Mouse (Mus musculus) T-helper 1 cell (primary cell): ENCODE results near the gene Nudcd3.

Experiments
- in situ Hi-C: fragments of 300-600 bp; cut with MboI, MseI; formaldehyde crosslinking; loops from one replicate; pipeline ENCODE4 v1.15.1; 2025; ENCODE audit warnings: high pct_unique_total_duplicates

Nudcd3 gene

DNA sequence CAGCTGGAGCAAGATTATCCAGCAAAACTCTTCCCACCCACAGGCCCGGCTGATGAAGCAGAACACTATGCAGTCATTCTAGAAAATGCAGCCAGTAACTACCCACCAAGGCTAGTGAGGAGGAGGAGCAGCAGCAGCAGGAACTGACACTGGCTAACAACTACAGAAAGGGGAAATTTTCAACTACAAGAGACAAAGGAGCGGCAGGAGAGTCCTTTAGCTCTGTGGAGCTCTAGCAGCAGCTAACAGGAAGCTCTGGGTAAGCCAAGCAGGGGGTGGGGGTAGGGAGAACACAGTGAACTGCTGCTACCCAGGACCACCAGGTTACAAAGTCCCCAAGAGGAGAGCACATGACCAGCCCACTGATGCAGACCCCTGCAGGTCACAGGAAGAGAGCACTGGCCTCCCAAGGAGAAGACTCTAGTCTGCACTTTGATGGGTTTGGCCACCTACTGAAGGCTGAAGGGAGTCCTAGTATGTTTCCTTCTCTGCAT is 21.5 kb downstream of the Nudcd3 start:
- in situ Hi-C loops = no loop called here

DNA sequence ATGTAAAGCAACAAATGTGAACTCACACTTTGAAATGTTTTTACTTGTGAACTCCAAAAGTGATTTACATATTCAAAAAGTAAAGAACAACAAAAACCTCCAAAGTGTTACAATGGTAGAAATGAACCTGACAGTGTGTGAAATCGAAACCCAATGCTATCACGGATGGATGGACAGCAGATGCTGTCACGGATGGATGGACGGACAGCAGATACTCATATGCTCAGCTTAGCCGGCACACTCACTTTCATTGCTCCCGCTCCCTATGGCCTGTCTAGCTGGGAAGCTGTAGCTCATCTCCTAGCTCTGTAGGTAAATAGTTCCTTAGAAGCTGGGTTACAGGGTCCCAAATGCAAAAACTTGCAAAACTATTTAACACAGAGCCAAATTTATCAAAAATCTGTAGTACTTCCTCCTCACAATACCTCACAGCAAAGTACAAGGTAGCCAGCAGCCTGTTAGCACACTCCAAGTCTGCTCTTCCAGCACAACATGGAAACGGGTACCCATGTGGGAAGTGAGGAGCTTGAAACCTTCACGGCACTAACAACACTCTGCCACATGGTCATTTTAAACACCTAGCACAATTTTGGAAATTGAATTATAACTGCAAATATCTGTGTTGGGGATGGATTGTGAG is 22.3 kb downstream of the Nudcd3 start:
- in situ Hi-C loops = no loop called here

DNA sequence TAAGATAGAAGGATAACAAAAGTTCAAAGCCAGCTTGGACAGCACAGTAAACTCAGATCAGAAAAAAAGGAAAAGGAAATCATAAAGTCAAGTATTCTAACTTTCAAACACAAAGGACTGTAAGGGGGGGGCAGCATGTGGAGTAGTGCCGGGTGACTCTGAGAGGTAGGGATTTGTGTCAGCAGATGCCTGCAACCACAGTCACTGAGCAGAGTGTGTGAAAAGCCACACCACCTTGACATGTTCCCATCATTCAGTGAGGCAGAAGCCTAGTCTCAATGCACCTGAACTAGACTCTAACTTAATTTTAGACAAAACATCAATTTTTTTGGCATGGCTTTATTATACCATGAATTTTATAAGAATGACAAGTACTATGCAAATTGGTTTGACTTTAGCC is 24.7 kb downstream of the Nudcd3 start:
- in situ Hi-C loops = no loop called here

DNA sequence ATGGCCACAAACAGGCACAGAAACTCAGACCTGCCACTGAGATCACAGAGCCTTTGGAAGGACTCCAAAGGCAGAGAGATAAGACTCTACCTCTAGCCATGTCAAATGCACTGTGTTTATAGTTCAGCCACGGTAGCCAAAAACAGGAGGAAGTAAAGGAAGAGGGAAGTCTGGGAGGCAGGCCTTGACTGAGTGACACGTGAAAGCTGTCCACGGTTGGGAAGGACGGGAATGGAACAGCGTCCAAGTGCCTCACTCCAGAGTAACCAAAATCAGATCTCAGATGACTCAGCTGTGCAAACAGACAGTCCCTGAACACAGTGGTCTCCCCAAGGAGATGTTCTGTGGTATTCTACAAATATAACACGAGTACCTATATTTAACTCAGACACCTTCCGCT is 25.5 kb downstream of the Nudcd3 start:
- in situ Hi-C loops = no loop called here

DNA sequence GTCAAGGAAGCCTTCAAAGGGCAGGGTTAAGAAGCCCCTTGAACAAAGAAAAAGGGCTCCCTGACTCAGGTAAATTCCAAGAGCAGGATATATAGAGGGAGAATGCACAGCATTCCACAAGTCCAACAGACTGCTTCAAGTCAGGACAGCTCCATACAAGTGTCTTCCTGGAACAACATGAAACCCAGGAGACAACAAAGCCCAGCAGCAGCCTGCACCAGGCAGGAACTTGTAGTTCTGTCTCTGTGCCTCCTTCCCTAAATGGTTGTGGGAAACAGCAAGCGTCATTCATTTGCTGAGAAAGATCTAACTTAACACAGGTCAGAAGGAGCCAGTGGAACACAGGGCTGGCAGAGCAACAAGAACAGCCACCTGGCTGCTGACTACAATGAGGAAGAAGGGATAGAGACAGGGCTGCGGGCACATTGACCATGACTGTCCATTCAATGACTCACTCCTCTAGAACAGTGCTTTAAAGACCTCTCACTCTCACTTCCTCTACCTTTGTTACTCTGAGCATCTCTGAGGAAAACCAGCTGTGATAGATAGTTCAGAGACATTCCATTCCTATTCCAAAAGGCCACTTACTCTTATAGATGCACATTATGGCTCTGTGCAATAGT is 31.1 kb downstream of the Nudcd3 start:
- in situ Hi-C loops = no loop called here

DNA sequence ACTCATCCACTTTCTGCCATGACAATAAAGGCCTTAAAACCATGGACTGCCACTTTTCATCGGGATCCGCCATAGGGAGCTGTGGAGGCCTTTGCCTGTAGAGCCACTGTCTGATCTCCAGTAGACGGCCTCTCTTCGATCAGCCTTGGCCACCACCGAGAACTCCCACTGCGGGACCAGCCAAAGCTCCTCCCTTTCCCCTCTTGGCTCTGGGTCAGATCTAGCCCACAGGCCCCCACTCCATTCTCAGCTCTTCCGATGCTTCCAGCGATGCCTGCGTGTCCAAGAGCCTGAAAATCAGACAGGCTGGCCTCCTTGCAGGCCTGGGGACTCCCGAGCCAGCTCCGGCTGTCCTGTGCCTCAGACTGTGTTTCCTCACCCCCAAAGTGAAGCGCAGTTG is 33.9 kb downstream of the Nudcd3 start:
- in situ Hi-C loops = no loop called here

DNA sequence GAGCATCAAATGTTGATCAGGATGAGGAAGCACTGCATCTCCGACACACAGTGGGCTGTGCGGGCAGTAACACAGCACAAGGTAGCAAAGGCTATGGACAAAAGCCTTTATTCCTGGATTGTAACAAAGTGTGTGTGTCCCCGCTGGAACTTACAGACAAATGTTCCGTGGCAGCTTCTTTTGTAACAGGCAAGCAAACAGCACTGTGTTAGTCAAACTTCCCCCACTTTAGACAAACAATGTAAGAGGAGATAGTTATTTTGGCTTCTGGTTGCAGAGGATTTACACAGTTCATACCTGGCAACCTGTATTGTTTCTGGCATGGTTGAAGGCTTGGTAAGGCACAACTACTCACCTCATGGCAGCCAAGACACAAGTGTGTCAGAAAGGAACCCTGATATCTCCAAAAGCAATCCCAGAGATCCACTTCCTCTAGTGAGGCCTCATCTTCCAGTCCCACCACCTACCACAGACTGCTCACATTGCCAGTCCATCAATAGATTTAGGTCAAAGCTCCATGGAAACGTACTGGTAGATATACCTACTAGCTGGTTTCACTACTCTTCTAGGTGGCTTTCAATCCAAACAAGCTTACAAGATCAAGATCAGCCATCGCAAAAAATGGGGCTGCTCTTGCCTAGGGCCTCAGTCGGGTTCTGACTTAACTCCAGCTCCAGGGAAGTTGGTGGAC is 34.7 kb downstream of the Nudcd3 start:
- in situ Hi-C loops = no loop called here

DNA sequence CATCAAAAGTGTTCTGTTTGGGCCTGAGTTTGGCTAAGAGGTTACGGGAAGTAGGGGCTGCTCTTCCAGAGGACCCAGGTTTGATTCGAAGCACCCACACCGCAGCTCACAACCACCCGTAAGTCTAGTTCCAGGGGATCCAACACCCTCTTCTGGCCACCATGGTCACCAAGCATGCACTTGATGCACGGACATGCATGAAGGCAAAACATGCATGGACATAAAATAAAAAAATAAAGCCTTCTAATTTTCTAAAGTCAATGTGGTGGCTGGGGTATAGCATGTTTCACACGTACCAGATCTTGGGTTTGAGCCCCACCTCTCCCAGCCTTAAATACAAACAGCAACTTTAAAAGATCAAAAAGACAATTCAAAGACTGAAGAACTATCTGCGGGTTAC is 35.4 kb downstream of the Nudcd3 start:
- in situ Hi-C loops = no loop called here

DNA sequence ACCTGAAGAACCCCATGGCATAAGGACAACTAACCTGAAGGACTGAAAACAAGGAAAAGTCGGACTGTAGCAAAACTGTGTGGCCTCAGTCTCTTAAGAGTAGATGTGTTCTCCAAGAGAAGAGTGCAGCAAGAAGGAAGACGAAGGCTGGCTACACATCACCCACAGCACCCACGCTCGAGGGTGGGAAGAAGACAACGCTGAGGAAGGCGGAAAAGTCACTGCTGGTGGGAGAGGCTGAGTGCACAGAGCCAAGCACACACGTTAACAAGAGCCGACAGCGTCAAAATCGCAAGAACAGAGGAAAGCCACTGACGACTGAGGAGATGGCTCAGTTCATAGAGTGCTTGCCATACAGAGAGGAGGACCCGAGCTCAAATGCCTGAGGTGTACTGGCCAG is 36.5 kb downstream of the Nudcd3 start:
- in situ Hi-C loops = no loop called here

DNA sequence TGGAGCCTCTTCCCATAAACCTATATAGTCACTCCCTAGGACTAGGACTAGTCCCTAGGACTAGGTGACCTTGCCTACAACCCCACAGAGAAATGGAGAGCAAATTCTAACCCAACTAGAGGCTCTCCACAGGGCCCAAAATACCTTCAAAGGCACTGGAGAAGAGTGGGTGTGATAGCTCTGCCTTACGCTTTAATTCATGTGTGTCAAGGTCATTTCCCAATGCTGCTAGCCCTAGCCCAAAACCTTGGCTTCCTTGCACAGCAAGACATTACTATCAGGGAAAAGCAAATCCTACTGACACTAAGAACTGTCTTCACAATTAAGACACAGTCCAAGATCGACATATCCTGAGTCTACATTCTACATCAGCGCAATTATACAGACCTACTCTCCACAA is 37.2 kb downstream of the Nudcd3 start:
- in situ Hi-C loops = no loop called here

DNA sequence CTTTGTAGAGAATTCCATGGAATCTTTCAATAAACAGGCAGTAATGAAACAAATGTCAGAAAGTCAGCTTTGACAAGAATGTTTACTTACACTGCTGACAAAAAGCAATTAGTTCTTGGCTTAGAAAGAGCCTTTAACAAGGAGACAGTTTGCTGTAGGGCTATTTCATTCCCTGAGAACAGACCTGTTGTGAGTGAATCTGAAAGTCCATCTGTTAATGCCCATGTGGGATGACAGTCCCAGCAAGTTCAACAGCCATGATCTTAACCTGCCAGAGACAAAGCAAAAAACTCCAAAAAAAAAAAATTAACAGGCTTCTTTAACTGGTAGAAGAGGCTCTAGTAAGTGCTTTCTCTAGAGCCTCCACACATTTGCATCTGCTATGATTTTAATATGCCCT is 38.7 kb downstream of the Nudcd3 start:
- in situ Hi-C loops = no loop called here

DNA sequence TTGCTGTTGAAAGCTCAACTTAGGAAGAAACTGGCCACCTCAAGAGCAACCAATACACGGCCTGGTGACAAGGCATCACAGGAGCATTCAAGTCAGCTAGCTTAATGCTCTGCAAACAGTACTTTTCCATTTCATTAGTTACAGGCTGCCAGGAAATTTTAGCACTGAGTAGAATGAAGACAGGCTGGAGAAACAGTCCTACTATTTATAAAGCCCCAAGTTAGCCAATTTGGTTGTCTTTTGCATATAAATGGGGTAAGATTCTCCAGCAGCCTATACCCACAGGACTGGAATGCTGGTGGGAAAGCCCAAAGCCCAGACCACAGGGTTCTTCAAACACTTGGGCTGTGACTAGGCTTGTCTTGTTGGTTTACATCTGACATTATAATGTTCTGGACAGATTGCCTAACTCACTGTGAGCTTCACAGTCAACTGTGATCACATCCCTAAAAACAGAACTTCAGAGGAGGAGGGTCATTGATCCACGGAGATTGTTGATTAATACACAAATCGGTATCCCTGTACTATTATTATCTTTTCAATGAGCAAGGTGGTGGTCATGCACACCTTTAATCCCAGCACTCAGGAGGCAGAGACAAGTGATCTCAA is 39.4 kb downstream of the Nudcd3 start:
- in situ Hi-C loops = no loop called here

DNA sequence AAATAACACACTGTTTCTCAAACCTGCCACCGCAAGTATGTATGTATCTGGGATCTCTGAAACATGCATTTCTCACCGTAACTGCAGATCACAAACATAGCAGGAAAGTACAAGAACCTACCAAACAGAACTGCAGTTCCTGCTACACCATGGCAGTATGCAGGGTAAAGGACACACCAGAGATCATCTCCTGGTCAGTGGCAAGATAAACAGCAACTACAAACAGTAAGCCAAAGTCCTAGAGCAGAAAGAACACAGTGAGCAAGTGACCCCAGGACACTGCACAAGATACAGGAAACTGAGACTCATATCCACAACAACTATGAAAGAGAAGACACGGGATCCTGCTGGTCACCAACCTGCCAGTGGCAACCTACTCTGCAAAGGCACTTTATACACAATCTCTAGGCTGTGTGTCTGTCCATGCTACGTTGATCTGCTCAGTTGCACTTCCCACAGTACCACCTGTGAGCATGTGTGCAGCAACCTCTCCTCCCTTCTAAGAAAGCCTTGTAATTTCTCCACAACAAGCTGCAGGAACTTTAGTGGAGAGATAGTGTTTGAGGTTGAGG is 40.4 kb downstream of the Nudcd3 start:
- in situ Hi-C loops = no loop called here

DNA sequence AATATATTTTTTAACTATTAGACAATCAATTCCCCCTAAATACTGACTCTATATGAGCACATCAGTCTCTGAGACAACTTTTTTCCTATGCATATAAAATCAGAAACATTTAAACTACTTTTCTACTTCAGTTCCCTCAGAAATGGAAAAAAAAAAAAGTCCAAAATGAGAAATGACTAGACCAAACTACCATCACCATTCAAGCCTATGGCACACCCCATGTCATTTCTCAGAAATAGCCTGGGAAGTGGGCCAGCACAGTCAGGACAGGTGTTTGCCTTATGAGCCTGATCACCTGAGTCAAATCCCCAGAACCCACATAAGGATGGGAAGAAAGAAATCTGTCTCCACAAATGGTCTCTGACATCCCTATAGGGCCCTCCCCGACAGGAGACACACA is 41.7 kb downstream of the Nudcd3 start:
- in situ Hi-C loops = no loop called here

DNA sequence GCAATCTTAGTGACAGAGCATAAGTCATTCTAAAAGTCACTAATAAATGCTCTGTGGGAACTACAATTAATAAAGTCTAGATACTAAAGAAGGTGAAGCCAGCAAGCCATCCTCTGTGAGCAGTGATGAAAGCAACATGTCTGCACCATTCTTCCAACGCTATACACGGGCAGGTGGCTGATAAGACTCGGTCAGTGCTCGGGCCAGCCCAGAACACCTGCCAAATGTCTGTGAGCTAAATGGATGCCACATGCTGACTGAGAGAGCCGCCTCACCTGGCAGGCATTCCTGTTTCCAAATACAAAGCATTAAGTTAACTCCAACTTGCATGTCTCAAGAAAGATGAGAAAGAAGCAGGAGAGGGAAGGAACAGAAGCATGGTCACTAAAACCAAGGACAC is 43.1 kb downstream of the Nudcd3 start:
- in situ Hi-C loops = no loop called here

DNA sequence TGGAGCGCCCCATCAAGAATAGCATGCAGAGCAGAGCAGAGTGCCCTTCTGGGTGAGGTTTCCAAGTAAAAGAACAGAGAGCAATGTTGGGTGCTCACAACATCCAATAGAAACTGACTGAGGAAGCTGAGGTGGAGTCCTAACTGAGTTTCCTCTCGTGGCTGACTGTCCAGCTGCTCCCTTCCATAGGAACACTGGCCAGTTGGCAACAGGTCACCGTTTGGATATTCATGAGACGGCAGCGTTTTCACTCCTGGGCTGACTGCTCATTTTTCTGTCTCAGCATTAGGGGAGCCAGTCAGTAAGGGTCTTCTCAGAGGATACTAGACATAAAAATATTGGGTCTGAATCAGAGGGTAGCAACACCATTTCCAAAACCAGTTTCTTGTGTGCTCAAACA is 43.6 kb downstream of the Nudcd3 start:
- in situ Hi-C loops = no loop called here

DNA sequence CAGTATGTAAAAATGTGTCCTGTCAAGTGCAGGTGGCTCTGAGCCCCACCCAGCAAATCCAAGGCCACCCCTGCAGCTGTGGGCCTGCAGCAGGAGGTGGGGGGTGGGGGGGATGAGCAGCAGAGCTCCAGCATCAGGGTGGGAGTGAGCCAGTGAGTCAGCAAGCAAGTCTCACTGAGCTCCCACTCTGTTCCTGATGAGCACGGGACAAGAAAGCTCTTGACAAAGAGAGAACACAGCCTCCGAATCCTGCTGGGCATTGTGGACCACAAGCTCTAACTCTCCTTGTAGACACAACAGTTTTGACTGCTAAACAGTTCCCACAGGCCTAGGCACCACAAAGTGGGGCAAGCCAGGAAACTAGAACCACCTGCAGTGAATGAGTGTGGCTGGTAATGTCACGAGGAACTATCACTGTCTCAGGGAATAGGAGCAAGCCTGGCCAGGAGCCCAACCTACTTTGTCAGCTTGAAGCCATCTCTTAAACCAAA is 46.0 kb downstream of the Nudcd3 start:
- in situ Hi-C loops = no loop called here

DNA sequence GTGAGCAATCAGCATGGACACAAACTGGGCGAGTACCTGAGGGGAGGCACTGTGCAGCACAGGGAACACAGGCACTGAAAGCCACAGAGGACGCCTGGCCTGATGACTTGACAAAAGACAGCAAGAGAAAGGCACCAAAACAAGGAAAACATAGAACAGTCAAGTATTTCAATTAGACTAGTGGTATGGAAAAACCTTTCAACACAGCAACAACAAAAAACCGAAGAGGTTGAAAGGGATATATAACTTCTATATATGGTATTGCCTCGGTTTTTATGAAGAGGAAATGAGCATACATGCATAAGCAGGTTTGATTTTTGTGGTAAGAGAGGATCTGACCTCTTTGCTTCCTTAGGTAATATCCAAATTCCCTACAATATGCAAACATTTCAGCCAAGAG is 47.4 kb downstream of the Nudcd3 start:
- in situ Hi-C loops = no loop called here

DNA sequence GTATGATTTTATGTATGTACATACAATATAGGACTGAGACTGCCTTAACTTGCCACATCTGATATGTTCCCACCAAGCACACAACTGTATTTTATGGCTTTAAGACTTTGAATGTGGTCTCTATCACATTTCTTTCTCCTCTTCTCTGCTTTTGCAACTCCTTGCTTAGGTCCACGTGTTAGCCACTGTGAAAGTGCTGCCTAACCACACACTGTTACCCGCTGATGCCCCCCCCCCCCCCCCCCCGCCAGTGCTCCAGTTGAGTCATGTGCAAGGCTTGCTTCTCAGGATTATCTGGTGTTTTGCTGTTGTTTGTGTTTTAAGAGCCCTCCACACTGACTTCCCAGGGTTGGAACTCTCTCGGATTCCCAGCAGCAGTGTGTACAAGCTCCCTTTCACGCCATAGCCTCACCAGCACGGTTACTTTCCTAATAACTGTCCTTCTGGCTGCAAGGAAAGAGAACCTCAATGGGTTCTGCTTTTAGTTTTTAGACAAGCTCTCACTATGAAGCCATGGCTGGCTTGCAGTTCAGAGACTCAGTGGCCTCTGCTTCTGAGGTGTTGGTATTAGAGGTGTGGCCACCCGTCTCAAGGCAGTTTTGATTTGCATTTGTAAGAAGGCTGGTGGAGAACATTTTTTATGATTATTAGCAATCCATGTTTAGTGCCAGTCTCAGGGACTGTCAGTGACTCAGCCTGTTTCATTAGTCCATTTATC is 61.8 kb downstream of the Nudcd3 start:
- in situ Hi-C loops = no loop called here

DNA sequence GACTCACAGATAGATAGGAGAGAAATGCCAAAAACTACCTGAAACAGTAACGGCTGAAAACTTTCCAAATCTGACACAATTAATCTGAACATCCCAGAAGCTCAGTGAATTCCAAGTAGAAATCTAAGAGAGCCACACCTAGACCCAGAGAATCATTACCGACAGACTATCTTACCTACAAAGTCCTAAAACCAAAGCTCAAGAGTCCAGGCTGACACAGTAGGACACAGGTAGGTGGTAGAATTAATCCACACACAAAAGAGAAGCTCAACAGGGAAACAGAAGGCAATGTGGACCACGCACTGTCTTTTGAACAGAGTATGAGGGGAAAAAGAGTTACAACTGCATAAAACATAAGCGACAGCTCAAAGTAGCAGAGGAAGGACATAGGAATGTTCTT is 67.3 kb downstream of the Nudcd3 start:
- in situ Hi-C loops = no loop called here

DNA sequence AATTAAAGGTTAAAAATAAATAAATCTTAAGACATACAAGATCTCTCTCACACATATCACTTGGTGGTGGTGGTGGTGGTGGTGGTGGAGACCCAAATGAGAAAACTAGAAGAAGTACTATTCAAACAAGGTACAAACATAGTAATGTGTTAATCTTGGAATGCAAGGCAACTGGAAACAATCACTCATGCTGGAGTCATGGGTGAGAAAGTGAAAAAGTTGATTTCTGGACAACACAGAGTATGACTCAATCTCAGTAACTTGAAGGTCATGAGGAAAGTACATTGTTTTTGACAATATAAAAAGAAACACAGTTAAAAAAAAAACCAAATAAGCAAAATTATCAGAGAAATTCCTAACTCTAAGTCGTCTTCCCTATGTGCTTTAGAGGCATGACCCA is 69.6 kb downstream of the Nudcd3 start:
- in situ Hi-C loops = no loop called here
